Mouse (Mus musculus) thymus, adult 18-20 months (tissue): ENCODE measurements around the gene Brat1.

Experiments used
- DNase-seq, 2 experiments: peaks; one replicate each; pipeline ENCODE4 v3.0.0; 2022; ENCODE audit warnings: mixed read lengths in 2 of 2

Brat1 gene

GRCm38 (mm10) chr5:140702103-140702513, 2.7 kb upstream of the Brat1 start, which contains the start of gene Iqce:
Gene Iqce (minus strand): TSS chr5:140702378.
- peak; percentile 92 to 94 for DNase-seq

GRCm38 (mm10) chr5:140702618-140703175, 2.1 kb upstream of the Brat1 start:
- DNase-seq, result peak in 1 of 2 experiments; percentile 17

GRCm38 (mm10) chr5:140703480-140704377, 1.1 kb upstream of the Brat1 start:
- peak in 1 of 2 experiments; percentile 29 for DNase-seq

- DNase-seq, result peak in 1 of 2 experiments; percentile 17
These were observed 825 bp downstream of the Brat1 start for GRCm38 (mm10) chr5:140705501-140706171.

GRCm38 (mm10) chr5:140710315-140710714, 5.5 kb downstream of the Brat1 start:
- DNase-seq, result no peak

- no peak for DNase-seq
These were observed 6.2 kb downstream of the Brat1 start for GRCm38 (mm10) chr5:140711040-140711439.

GRCm38 (mm10) chr5:140720773-140721172, 16.0 kb downstream of the Brat1 start:
- no peak for DNase-seq

GRCm38 (mm10) chr5:140722121-140722520, 17.3 kb downstream of the Brat1 start:
- no peak for DNase-seq

GRCm38 (mm10) chr5:140723822-140724221, 19.0 kb downstream of the Brat1 start, which contains the start of gene Amz1:
Gene Amz1 (plus strand): TSS chr5:140724127.
- no peak for DNase-seq

- no peak for DNase-seq
These were observed 21.4 kb downstream of the Brat1 start for GRCm38 (mm10) chr5:140726062-140726839.

- DNase-seq, result no peak
These were observed 22.3 kb downstream of the Brat1 start for GRCm38 (mm10) chr5:140726946-140727740.

- DNase-seq, result no peak
These were observed 26.4 kb downstream of the Brat1 start for GRCm38 (mm10) chr5:140731040-140731797.

- DNase-seq, result no peak
These were observed 27.4 kb downstream of the Brat1 start for GRCm38 (mm10) chr5:140732195-140732594.

GRCm38 (mm10) chr5:140733336-140733735, 28.5 kb downstream of the Brat1 start:
- DNase-seq, result no peak

- peak in 1 of 2 experiments; percentile 29 for DNase-seq
These were observed 30.5 kb downstream of the Brat1 start for GRCm38 (mm10) chr5:140735297-140735696.

- no peak for DNase-seq
These were observed 31.4 kb downstream of the Brat1 start for GRCm38 (mm10) chr5:140736166-140736565.

- DNase-seq, result no peak
These were observed 35.0 kb downstream of the Brat1 start for GRCm38 (mm10) chr5:140739813-140740212.

- no peak for DNase-seq
These were observed 36.2 kb downstream of the Brat1 start for GRCm38 (mm10) chr5:140741040-140741439.

GRCm38 (mm10) chr5:140741877-140742276, 37.1 kb downstream of the Brat1 start:
- DNase-seq, result no peak

GRCm38 (mm10) chr5:140743706-140744131, 38.9 kb downstream of the Brat1 start:
- DNase-seq, result no peak

GRCm38 (mm10) chr5:140748425-140748824, 43.6 kb downstream of the Brat1 start:
- DNase-seq, result no peak
